Mouse (Mus musculus) heart, adult 8-10 months (tissue): ENCODE measurements at regions not wholly inside any gene's neighbourhood (a gene's known extent, or its start where the extent isn't known, plus 50 kb on each side); places are given as distances from the start of the nearest gene placed in this dataset.

Source experiments
- DNase-seq: peaks from one replicate; pipeline ENCODE4 v3.0.0; 2022; ENCODE audit warnings: low spot score

DNA sequence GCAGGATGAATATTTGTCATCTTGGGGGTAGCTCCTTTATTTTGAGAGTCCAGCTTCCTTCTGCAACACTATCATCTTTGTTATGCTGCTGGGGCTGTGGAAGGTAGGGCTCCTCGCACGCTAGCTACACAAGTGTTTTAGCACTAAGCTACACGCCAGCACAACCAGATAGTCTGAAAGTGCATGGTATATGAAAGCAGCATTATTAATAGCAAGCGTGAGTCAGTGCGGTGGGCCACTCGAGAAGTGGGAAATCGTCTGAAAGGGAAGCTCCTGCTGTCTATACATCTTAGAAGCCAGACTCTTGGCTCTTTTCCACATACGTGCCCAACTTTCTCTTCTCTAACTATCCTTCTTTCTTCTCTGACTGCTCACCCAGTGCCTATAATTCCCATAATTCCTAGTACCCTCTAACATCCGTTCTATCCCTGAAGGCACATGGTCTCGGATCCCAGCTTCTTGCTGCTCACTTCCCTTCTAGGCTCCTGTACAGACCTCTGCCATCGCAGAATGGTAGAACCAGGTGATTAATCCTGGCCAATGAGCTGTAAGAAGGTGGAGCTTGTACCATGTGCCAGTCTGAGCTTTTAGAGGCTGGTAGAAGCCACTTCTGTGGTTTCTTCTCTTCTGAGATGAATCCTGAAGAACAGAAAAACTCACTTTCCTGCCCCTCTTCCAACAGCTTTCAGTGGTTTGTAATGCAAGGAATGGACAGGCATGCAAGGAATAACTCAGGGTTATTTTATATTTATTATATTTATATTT, 55.5 kb downstream of the E030025P04Rik start:
- DNase-seq = no peak

DNA sequence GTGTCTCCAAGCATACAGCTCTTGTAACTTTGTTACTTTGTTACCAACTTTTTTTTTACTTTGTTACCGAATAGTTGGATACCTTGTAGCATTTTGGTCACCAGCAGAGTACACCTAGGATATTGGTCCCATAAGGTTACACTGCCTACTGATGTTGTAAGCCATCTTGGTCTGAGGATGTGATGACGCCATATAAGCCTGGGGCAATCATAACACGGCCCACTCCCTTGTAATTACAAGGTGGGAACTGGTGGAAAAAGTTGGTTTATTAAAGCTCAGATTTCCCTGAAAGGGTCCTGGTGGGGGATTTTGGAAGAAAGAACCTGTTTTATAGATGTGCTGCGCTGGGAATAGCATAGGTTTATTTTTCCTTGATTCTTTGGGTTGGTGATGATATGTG, 62.2 kb downstream of the E030025P04Rik start:
- no peak for DNase-seq

DNA sequence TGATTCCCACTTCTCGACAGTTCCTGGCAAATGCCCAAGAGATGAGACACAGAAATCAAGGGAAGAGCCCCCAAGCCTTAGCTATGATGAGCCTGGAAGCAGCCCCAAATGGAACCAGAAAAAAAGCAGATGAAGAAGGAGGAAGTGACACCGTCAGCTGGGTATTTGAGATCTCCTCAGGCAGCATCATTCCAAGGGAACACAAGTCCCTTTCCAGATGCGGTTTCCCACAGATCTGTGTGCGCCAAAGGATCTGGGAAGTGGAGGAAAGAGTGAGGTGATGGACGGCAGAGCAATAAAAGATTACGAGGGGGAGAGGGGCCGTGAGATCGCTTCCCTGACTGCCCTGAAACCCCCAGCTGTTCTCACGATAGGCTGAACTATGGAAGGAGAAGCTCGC, 62.7 kb downstream of the E030025P04Rik start:
- no peak for DNase-seq

DNA sequence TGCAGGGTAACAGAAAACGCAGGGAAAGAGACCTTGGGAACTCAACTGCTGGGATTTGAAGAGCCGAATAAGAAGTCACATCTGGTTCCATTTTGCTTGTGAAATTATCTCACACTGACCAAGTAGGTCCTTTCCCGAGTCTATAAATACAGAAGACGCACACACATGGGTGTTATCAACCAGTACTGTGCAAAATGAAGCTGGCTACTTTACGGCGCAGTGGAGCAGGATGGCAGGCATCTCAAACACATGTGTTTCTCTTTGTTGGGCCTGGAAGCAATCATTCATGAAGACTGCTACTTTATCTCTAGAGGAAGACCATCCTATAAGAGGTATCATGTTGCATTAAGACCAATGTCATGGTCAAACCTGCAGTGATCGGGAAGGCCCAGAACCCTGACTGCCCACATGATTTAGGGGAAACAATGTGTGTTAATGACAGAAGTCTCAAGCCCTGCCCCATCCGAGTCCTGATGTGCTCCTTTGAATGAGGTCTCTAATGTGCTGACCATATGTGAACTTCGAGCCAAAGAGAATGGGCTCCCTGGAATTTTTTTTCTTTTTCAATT, 63.2 kb downstream of the E030025P04Rik start:
- DNase-seq = no peak

DNA sequence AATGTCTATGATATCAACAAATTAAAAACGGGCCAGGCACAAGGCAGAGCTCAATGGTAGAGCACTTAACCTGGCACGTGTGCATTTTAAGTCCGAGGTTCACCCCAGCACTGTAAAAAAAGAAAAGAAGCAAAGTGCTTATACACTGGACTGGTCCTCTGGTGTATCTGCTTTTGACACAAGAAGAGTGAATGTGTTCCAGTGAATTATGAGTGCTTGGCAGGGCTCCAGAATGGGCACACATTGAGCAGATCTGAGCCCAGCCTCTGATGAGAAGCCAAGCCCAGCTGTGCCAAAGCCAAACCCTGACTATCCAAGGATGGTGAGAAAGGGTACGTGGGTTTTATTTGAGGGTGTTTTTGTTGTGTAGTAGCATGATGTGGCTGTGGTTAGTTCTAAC, 64.7 kb downstream of the E030025P04Rik start:
- DNase-seq = no peak

DNA sequence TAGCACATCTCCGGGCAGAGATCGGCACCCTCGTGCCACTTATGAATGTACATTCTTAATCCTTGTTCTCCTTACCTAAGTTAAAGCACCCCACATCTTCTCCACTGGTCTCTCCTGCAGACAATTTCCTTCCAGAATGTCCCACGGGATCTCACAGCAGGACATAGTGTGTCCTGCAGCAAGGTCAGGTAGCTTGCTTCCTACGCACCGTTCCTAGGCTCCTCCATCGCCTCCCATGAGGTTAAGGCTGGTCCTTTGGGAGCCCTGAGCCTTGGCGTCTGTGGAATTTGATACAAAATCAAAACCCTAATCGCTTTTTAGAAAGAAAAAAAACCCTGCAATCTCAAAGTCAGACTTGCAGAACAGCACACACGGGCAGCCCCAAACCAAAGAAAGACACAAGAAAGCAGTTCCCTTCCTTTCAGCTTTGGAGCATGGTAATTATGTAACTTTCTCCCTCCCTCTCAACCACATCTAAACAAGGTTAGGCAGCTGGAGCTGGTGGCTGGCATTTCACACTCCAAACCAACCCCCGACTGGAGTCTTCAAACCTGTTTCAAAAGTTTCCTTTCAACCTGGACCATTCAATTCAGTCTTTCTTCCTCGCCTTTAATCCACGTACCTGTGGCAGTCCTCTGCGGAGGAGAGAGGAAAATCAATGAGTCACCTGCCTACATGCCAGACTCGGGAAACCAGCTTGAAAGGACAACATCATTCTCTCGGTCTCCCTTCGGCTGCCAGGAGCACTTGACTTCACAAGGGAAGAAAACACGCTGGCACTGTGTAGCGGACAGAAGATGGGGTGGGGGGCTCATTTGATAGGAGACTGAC, 67.4 kb downstream of the E030025P04Rik start:
- no peak for DNase-seq

DNA sequence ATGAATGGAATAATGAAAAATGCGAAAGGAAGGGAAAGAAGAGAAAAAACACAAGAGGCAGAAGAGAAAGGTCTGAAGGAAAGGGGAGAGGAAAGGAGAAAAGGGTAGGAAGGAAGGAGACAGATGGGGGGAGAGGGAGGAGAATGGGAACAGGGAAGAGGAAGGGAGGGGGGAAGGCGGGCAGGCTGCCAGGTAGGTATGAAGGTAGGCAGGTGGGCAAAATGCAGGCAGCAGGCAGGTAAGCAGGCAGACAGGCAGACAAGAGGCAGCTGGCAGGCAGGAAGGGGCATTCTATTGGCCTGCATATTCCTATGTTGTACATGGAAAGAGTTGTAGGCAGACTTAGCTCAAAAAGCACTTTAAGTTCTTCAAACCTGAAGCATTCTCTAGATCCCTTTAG, 72.8 kb downstream of the E030025P04Rik start:
- DNase-seq = no peak

DNA sequence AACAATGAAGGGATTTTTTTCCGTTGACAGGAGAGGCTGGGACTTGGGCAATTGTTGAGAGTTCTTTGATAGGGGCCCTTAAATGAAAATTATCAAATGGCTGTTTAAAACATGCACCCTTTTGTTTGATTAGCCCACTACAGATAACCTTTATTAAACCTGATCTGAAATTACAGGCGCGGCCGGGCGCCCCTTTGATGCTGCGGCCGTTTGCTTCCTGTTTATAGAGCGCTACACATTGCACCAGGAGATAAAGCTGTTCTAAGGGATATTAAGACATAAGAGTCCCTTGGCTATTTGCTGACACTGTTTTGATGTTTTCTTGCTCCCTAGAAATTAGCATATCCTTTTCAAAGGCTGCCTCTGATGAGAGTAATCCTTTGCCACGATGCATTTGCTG, 73.8 kb downstream of the E030025P04Rik start:
- no peak for DNase-seq

DNA sequence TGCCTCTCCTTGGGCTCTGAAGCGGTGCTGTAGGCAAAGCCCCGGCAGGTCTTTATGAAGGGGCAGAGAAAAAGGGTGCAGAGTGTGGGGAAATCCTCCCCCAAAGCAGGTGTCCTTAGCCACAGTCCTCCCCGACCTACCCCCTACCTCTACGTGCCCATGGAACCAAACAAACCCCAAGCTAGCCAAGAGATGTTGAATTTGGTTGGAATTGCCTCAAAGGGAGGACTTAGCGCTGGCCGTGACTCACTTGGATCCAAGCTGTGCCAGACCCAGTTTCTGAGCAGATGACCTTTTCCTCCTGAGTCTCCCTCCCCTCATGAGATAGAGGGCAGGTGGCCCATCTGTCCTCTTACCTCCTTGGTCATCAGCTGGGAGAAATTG, 74.9 kb downstream of the E030025P04Rik start:
- no peak for DNase-seq

DNA sequence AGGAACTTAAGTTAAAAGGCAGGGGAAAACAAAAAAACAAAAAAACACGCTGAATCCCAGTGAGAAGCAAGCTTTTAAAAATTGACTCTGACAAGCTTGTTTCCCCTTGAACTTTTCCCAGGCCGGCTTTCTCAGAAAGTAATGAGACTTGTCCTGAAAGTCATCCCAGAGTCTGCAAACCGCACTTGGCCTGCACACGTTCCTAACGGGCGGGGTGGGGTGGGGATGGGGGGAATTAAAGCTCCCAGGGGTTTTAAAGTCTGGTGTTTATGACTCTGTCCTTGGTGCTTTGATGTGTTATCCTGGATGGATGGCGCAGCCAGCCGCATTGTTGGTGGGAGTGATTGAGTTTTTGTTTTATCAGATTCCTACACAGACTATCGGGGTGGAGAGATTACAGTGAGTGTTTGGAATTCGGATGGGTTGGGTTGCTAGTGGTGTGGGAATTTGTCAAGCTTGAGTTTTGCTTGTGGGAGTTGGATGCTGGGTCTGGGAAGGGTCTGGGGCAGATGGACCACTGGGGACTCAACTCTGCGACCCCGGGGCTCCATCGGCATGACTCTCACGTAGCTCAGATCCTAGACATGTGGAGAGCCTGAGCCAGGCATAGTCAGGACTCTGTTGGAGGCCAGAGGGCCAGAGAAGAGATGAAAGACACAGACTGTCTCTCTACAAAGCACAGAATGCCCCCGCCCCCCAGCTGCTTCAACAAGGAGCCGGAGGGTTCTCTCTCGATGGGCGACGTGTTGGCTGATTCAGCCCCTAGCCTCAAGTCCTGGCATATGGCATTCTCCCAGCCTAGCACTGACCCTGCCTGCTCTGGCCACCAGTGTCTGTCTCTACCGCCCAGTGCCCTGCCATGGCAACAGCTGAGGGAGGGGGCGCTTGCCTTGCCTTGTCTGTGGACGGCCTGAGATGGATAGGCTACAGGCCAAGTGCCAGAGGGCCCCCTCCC, 75.5 kb downstream of the E030025P04Rik start:
- no peak for DNase-seq

DNA sequence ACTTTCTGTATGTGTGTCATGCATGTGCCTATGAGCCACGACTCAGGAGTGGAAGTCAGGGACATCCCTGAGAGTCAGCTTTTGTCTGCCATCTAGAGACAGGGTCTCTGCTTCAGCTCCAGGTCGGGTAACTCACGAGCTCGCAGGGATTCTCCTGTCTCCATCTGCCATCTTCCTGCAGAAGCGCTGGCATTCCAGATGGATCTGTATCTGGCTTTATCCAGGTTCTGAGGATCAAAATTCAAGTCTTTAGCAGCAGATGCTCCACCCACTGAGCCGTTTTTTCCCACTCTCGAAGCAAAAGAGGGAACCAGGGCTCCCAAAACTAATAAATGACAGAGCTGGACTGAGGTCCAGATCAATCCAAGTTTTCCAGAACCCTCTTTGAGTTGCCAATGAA, 76.4 kb downstream of the E030025P04Rik start:
- DNase-seq = no peak

DNA sequence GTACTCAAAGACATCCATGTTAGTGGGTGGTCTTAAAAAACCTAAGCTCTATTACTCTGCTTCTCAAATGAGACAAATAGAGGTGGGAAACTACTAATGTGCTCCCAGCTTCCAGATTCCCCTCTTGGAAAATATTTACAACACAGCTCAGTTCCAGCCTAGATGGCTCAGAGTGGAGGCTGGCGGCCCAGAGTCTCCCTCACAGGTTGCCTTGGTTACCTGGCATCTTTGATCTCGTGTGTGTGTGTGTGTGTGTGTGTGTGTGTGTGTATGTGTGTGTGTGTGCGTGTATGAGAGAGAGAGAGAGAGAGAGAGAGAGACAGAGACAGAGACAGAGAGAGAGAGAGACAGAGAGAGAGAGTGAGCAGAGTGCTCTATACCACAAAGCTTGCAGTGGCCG, 82.2 kb downstream of the E030025P04Rik start:
- no peak for DNase-seq

DNA sequence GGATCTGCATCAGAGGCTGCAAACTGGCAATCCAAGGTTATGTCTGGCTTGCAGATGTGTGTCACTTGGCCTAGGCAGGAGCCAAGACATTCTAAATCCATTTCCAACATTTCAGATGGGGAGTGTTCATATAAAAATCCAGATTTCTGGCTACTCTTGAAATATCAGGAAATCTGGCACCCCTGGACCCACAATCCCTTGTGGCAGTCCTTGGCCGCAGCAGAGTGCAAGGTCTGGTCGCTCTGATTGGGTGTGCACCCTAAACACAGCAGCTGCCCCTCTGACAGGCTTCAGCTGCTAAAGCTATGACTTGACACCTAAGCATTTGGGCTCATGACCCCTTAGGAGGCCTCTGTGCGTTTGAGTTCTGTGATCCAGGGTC, 83.7 kb downstream of the E030025P04Rik start:
- peak; percentile 21 for DNase-seq

DNA sequence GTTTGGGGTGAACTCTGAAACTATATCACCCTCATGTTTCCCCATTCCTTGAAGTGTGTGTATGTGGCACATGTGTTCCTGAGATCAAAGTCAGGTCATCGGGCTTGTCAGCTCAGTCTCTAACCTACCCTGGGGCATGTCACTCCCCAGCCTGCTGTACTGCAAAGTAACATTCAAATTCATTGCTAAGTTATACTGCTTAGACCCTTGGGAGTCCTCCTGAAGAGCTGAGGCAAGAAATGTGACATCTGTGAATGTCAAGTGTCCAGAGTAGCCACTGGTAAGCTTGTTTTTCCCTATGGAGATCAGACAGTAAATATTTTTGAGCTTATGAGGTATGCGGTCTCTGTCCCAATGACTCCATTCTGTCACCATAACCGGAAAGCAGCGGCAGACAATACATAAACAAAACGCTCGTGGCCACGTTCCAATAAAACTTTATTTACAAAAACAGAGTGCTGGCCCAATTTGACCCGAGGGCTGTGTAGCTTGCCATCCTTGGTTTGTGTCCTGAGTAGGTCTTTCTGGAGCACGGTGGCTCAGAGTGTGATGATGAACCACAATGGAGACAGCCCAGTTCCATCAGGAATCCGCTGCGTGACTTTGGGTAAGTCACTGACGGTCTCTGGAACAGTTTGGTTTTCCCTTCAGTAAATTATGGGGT, 84.2 kb downstream of the E030025P04Rik start:
- no peak for DNase-seq

DNA sequence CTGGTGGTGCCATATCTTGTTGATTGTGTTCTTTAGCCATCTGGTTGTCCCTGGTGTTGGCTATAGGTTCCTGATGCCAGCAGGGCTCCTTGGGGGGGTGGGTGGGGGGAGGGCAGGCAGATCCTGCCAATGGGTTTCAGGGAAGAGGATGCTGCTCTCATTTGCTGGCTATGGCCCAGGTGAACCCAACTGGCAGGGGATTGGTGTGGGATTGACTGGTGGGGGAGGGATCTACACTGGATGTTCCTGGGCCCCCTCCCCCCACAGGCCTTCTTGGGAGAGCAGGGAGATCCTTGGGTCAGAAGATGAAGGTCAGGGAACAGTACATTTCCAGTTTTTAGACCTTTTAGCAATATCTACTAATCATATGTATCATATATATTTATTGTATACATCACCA, 86.1 kb downstream of the E030025P04Rik start:
- DNase-seq = no peak

DNA sequence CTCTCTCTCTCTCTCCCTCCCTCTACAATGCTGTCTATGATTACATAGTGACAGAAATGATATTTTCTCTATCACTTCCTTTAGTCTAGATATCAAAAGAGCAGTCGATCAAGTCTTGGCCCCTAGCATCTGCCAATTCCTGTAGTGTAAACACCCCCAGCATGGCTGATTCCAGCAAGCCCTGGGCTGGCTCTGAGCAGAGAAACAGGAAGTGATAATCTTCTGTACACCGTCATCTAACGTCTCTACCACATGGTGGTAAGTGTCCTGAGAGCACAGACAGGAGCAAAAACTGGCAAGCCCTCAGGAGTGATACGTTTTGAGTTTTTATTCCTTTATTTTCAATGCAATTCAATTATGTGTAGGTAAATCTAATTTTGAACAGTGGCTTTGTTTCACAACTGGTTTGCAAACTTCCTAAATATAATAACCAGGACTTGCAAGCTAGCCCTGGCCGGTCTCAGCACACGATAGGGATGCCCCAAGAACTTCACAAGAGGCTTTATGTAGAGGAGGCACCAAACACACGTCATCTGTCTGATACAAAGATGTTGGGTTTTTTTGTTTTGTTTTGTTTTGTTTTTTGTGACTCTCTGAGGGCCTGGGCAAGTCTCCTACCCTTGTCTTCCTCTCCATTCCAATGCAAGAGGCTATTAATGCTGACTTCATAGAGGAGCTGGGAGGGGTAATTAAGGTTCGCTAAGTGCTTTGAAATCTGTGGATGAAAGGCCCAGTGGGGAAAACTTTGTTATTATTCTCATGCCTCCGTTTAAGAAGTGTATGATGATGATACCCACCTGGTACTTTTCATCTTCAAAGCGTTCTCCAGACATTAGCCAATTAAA, 95.7 kb downstream of the E030025P04Rik start:
- no peak for DNase-seq

DNA sequence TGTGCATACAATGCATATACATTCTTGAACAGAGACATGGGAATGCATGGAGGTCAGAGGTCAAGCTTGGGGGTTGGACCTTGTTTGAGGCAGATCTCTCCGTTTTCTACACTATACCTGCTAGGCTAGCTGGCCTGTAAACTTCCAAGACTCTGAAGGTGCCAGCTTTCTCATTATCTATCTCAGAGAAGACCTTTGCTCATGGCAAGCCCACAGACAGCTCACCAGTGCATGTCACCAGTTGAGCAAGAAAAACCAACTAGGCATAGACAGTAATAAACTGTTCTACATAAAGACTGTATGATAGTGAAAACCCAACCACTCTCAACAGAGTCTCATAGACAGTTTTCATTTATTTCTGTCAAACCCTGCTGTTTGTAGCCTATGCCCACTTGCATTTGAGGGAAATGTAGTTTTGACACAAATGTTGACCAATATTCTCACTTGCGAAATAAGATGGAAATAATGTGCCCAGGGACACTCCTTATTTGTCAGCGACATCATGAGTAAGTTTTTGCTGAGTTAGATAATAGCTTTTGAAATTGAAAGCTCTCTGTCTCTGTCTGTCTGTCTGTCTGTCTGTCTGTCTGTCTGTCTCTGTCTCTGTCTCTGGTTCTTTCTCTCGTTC, 96.6 kb downstream of the E030025P04Rik start:
- DNase-seq = no peak

DNA sequence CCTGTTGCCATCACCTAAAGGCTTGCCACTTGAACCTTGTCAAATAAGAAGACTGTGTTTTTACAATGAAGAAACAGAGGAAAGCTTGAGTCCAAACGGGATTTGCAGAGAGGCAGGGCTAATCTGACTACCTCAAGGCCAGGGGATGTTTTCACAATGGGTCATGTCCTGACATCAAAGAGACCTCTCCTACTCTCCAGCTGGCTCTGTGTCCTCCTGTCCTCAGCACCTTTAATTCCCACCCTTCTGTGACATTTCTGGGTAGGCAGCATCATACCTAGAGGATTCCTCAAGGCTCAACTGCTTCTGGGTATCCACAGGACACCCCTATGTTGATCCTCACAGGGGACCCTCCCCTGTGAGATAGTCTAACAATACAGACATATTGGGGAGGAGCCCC, 97.7 kb downstream of the E030025P04Rik start:
- DNase-seq = no peak

DNA sequence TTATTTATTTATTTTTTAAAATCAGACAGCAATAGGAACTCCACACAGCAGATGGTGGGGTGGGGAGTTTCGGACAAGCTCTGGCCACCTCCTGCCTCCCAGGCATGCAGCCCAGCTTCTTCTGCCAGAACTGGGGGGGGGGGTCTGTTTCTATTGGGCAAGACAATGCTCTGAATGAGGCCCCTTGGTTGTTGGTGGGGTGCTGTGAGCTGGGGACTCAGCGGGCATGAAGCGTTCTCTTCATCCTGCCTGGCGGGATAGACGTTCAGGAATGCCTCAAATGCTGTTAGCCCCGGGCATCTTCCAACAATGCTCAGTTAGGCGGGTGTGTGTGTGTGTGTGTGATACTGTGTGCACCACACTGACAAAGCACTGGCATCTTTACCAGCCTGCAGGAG, 103.7 kb downstream of the E030025P04Rik start:
- no peak for DNase-seq
